Mouse (Mus musculus): ENCODE data around the gene Gm14322.
"Not testable (repeated sequence)": the region's sequence is repeated elsewhere in the genome, so short reads cannot be mapped to it uniquely, and the experiment has no call there.

The Gm14322 gene

GRCm38 (mm10) chr2:177758941-177759558 lies at the start of gene Gm14322:
Gm14322 (plus strand) TSS chr2:177759288.
- DNase-seq (ENCODE audit: extremely low read depth, insufficient read length, low spot score), result peak; percentile 76

DNA sequence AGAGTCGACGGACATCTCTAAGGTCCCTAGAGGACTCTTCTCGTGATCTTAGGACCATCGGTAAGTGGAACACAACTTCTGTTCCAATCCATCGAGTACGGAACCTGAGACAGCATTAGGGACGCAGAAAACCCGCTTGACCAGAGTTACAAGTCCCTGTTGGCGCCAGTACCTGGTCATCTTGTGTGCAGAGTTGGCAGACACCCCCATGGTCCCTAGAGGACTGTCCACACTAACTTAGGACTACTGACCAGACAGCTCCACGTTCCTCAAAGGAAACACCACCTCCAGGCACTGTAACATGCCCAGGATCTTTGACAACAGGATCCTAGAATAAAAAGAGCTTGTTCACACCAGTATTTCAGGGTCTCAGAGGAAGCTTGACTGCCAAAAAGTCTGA lies 17.6 kb upstream of the Gm14322 start:
- peak; percentile 1 for DNase-seq (ENCODE audit: extremely low read depth, insufficient read length, low spot score)

DNA sequence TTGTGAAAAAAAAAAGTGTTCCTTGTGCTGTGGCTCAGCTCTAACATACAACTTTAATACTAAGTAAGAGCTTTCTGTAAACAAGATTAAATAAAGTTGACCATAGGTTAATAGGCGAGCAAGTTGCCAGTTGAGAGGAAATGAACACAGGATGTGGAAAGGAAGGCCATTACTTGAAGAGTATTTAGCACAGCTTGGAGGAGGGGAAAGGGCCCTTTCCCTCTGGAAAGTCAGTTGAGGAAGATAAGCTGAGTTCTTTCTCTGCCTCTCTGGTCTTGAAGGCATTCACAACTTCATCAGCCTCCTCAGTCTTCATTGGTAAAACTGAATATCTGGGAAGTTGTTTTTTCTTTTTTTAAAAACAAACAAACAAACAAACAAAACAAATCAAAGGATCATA lies 28.3 kb downstream of the Gm14322 start:
- DNase-seq (ENCODE audit: extremely low read depth, insufficient read length, low spot score), result not testable (repeated sequence)

GRCm38 (mm10) chr2:177806170-177806569 lies 47.1 kb downstream of the Gm14322 start:
- not testable (repeated sequence) for DNase-seq (ENCODE audit: extremely low read depth, insufficient read length, low spot score)

All from 3134 (cell line).